Mouse (Mus musculus) liver, embryonic 14.5 days (tissue): ENCODE results near the gene Rsph9. TPM values are rescaled to one million over a fixed set of nuclear protein-coding genes. Genes with fewer than 3 reads are reported as not detected.

Experiments
- ATAC-seq: fragments of 200-750 bp; cut with Nextera tagmentation; 2 replicates; pipeline ENCODE4 v1.8.0; 2017; ENCODE audit warnings: moderate number of reproducible peaks, mild to moderate bottlenecking, moderate library complexity; ENCODE audit not compliant: insufficient read depth
- DNase-seq, 3 experiments: peaks; one replicate each; pipeline ENCODE4 v3.0.0-alpha.2; 2012 to 2013; ENCODE audit warnings: low read depth in 3 of 3, low spot score in 3 of 3
- H3K27ac ChIP-seq: fragments of 300-500 bp; sonication (generic); 2 replicates; pipeline ENCODE4 v1.5.1; 2014; ENCODE audit warnings: moderate library complexity, mild to moderate bottlenecking, control low read depth, inconsistent platforms
- H3K27me3 ChIP-seq: fragments of 300-500 bp; sonication (generic); 2 replicates; pipeline ENCODE4 v1.6.1; 2014; ENCODE audit warnings: mild to moderate bottlenecking, low read length, moderate library complexity; ENCODE audit not compliant: control insufficient read depth, insufficient read depth
- H3K36me3 ChIP-seq: fragments of 300-500 bp; sonication (generic); replicated peaks from 2 replicates; pipeline ENCODE4 v1.6.1; 2014; ENCODE audit warnings: low read depth; ENCODE audit not compliant: control insufficient read depth, insufficient read depth
- H3K4me1 ChIP-seq, 2 experiments: fragments of 200-500 bp in 1 of 2; fragments of 300-500 bp in 1 of 2; sonication (generic) in 1 of 2; replicated peaks; 2 replicates each; pipeline ENCODE4 v1.6.1; 2012 to 2014; ENCODE audit warnings: antibody characterized with exemption in 1 of 2, inconsistent platforms in 1 of 2, low read length in 1 of 2; ENCODE audit not compliant: control insufficient read depth in 2 of 2, insufficient read depth in 2 of 2
- H3K4me2 ChIP-seq: fragments of 300-500 bp; sonication (generic); 2 replicates; pipeline ENCODE4 v1.6.1; 2014; ENCODE audit warnings: low read depth, mild to moderate bottlenecking, control low read depth, moderate library complexity
- H3K4me3 ChIP-seq, 2 experiments: fragments of 200-500 bp in 1 of 2; fragments of 300-500 bp in 1 of 2; sonication (generic) in 1 of 2; 2 replicates each; pipeline ENCODE4 v1.5.1; 2012 to 2014; ENCODE audit warnings: low read depth in 2 of 2, low read length in 2 of 2, mild to moderate bottlenecking in 2 of 2, control low read depth in 1 of 2, inconsistent platforms in 1 of 2, moderate library complexity in 1 of 2; ENCODE audit not compliant: insufficient read depth in 1 of 2
- H3K9ac ChIP-seq: fragments of 300-500 bp; sonication (generic); replicated peaks from 2 replicates; pipeline ENCODE4 v1.6.1; 2014; ENCODE audit warnings: mild to moderate bottlenecking, control low read depth, moderate library complexity
- H3K9me3 ChIP-seq: fragments of 300-500 bp; sonication (generic); 2 replicates; pipeline ENCODE4 v1.6.1; 2016; ENCODE audit warnings: low read length, mixed read lengths; ENCODE audit not compliant: control insufficient read depth
- CTCF ChIP-seq: IDR thresholded peaks from 2 replicates; pipeline ENCODE4 v1.5.1; 2016; ENCODE audit warnings: antibody characterized with exemption, low read depth, control low read depth
- EP300 ChIP-seq: IDR thresholded peaks from 2 replicates; pipeline ENCODE4 v1.6.1; 2016; ENCODE audit warnings: antibody characterized with exemption, low read depth
- WGBS: fragments of 180-500 bp; shearing (Covaris S2); extraction: QIAGEN DNeasy Blood & Tissue Kit; methylation state at CpG from one replicate; pipeline ENCODE4 v1.1.7; 2014; ENCODE audit not compliant: insufficient replicate concordance; 5-methylcytosine and 5-hydroxymethylcytosine counted together
- polyA plus RNA-seq, 2 experiments: library from polyadenylated mRNA; depleted of rRNA in 1 of 2; stranded (reverse) in 1 of 2; unstranded in 1 of 2; fragments of >200 nt; fragmentation: Nextera tagmentation in 1 of 2; extraction: Ambion mirVana in 1 of 2; gene quantifications; 2 replicates each; pipeline versions ENCODE4 v1.2.1 to v1.2.3; 2012 to 2014

Gene Rsph9
- polyA plus RNA-seq, 2 experiments, result 0.63 to 0.71 TPM

DNA sequence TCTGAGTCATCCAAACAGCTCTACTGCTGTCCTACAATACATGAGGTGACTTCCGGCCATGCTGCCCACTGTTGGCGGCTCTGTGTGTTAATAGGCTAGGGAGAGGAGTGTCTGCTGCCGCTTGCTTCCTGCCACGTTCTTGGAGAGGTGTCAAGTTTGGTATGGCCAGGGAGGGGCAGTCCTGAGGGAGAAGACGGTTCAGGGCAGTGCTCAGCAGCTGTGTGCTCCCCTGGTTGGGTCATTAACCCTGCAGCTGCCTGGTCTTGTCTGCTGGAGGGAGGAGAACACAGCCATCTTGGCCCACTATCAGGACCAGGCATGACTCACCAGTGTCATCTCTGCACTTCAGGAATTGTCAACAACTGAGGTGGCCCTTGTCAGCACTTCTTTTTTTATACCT is 24.3 kb upstream of the Rsph9 start:
- 56% methylated on average over 5 of the region's 5 CpGs for WGBS
- H3K4me1 ChIP-seq, result 0 out of 4 replicates have a peak, but pooled peaks cover 0 to 4% of the 10 kb centered on the region in 2 experiments
- no peak overlapping the region for H3K4me3 ChIP-seq
- DNase-seq (no peak), ATAC-seq (peak; percentile 60; the same call in 1 of the 2 replicates)
- H3K4me2 ChIP-seq, result no peak overlapping the region
- H3K27me3 ChIP-seq, result no peaks in the 10 kb centered on the region
- H3K36me3 ChIP-seq, result peaks cover 96% of the 10 kb centered on the region
- H3K9ac ChIP-seq, result no peak overlapping the region
- no peak overlapping the region for H3K27ac ChIP-seq
- H3K9me3 ChIP-seq, result no peaks in the 10 kb centered on the region
- TF ChIP-seq CTCF (peak; percentile 9; the same call in 1 of the 2 replicates), EP300 (no peak)

DNA sequence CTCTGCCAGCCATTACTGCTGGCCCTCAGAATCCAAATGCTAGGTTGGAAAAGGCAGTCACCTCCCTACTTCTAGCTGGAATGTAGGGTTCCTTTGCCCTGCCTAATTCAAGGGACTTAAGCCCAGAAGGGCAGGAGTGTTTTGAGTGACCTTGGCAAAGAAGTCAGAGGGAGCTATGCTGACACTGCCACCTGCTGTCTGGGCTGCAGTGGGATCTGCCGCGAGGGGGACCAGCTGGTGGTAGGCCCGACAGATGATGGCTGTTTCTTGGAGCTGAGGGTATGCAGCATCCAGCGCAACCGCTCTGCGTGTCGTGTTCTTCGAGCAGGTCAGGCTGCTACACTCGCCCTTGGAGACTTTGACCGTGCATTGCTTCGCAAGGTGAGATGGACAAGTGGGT is 23.0 kb upstream of the Rsph9 start:
- Histone ChIP-seq H3K4me1 (peaks cover 13 to 17% of the 10 kb centered on the region in 2 experiments), H3K4me3 (no peak overlapping the region), H3K4me2 (no peak overlapping the region), H3K9me3 (no peaks in the 10 kb centered on the region), H3K27me3 (no peaks in the 10 kb centered on the region), H3K36me3 (peaks cover 96% of the 10 kb centered on the region), H3K9ac (no peak overlapping the region), H3K27ac (no peak overlapping the region)
- TF ChIP-seq EP300 (no peak), CTCF (peak; percentile 78)
- WGBS, result 81% methylated on average over 11 of the region's 11 CpGs
- ATAC-seq, result no peak
- no peak for DNase-seq

DNA sequence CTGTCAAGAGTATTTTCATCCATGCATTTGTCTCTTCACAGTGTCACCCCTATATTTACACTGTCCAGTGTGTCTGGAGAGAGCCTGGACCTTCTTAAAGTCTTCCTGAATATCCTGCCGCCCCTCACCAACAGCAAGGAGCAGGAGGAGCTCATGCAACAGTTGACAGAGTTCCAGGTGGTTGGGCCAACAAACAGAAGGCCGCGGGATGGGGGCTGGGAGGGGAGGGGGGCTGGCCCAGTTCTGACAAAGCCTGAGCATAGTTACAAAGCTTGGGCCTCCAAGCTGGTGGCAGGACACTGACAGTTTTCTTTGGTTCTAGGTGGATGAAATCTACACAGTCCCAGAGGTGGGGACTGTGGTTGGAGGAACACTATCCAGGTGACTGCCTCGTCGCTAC is 22.3 kb upstream of the Rsph9 start:
- H3K9me3 ChIP-seq, result no peaks in the 10 kb centered on the region
- WGBS, result 80% methylated on average over 5 of the region's 5 CpGs

DNA sequence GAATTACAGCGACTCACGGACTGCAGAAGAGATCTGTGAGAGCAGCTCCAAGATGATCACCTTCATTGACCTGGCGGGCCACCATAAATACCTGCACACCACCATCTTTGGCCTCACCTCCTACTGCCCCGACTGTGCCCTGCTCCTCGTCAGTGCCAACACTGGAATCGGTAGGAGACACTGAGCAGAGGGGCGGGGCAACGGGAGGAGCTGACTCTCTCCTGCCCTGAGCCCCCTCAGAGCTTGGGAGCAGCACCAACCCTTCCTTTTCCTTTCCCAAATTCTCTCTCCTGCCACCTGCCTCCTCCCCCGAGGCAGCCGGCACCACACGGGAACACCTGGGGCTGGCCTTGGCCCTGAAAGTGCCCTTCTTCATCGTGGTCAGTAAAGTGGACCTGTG is 21.4 kb upstream of the Rsph9 start:
- H3K36me3 ChIP-seq, result peaks cover 87% of the 10 kb centered on the region
- TF ChIP-seq EP300 (no peak), CTCF (no peak)
- no peak for ATAC-seq

More for the DNA sequence above, 22.3 kb upstream of the Rsph9 start:
- no peak for ATAC-seq
- TF ChIP-seq CTCF, result no peak
- no peak for TF ChIP-seq EP300
- no peak for DNase-seq
- Histone ChIP-seq H3K4me2 (no peak overlapping the region), H3K4me1 (peaks cover 18 to 24% of the 10 kb centered on the region in 2 experiments), H3K4me3 (no peak overlapping the region), H3K9ac (no peak overlapping the region), H3K27me3 (no peaks in the 10 kb centered on the region), H3K27ac (no peak overlapping the region), H3K36me3 (peaks cover 95% of the 10 kb centered on the region)

DNA sequence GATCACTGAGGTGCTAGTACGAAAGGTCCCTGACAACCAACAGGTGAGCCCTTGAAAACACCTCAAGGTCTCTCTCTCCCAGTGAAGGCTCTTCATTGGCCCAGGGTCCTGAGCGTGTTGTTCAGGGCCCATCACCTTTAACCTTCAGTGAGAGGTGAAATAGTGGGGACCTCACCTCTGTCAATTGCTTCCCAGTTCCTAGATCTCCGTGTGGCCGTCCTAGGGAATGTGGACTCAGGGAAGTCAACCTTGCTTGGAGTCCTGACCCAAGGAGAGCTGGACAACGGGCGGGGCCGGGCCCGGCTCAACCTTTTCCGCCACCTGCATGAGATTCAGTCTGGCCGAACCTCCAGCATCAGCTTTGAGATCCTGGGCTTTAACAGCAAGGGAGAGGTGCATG is 20.8 kb upstream of the Rsph9 start:
- no peak overlapping the region for H3K27ac ChIP-seq
- 93% methylated on average over 10 of the region's 10 CpGs for WGBS
- H3K4me3 ChIP-seq, result no peak overlapping the region
- H3K36me3 ChIP-seq, result peaks cover 80% of the 10 kb centered on the region
- DNase-seq (no peak), ATAC-seq (no peak)
- H3K9me3 ChIP-seq, result no peaks in the 10 kb centered on the region
- H3K9ac ChIP-seq, result no peak overlapping the region
- peaks cover 18 to 24% of the 10 kb centered on the region in 2 experiments for H3K4me1 ChIP-seq
- no peak overlapping the region for H3K4me2 ChIP-seq
- TF ChIP-seq CTCF, result no peak
- no peak for TF ChIP-seq EP300
- H3K27me3 ChIP-seq, result no peaks in the 10 kb centered on the region

More for the DNA sequence above, 21.4 kb upstream of the Rsph9 start:
- H3K4me2 ChIP-seq, result no peak overlapping the region
- DNase-seq, result no peak
- H3K4me1 ChIP-seq, result peaks cover 18 to 24% of the 10 kb centered on the region in 2 experiments
- H3K9me3 ChIP-seq, result no peaks in the 10 kb centered on the region
- WGBS, result 90% methylated on average over 12 of the region's 12 CpGs
- H3K27me3 ChIP-seq, result no peaks in the 10 kb centered on the region
- no peak overlapping the region for H3K4me3 ChIP-seq
- no peak overlapping the region for H3K27ac ChIP-seq
- no peak overlapping the region for H3K9ac ChIP-seq
